Mouse (Mus musculus) brain, adult 2 months (tissue): ENCODE results near the gene Il10ra.
A peak's percentile ranks its signal among the peaks of the same experiment; 100 is the strongest.

ENCODE experiments used
- DNase-seq: peaks from one replicate; pipeline ENCODE4 v3.0.0; 2011; ENCODE audit warnings: low read depth, low spot score

Gene Il10ra

DNA sequence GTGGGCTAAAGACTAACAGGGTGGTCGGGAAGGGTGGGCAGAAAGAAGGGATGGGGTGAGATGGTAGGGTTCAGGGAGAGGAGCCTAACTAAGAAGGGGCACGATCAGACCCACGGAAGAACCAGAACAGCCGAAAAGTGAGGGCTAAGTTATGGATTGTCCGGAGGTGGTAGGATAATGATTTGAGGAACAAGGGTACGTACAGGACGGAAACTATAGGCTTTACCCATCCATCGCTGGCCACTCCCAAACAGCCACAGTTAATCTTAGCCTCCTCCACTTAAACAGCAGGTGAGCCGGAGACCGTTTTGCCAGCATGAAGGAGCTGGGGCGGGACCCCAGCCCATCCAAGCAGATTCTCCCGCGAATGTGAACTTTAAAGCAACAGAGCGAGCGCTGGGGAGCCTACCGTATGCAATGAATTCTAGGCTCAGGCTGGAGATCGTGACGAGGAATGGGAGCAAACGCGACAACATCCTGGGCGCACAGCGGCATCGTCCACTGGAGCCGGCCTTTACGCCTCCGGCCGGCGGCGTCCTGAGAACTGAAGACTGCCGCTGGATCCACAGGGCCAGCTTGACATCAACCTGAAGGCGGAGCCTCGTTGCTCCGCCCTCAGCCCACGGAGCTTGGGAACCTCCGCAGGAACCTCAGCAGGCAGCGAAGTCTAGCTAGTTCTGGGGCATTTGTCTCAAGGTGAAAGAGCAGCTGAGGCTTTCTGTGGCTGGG, at the start of gene Il10ra:
Gene Il10ra, minus strand, starts transcription at position 553 of the 729 bp plus-strand sequence.
- DNase-seq: peak; percentile 81

DNA sequence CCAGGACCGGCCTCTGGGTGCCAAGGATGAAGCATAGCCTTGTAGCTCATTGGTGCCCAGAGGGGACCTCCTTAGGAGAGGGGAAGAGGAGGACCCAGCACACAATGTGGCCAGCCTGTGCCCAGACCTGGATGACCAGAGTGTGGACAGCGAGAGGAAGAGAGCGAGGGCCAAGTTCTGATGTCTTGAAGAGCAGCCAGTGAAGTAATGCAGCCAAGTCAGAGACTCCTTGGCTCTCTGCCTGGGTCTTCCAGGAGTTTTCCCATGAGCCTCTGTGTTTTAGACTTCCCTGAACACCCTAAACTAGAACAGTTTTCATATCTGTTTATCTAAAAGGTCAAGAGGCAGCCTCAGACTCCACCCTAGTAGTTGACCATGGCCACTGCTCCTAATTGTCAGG, 48.7 kb upstream of the Il10ra start:
- DNase-seq: no peak

DNA sequence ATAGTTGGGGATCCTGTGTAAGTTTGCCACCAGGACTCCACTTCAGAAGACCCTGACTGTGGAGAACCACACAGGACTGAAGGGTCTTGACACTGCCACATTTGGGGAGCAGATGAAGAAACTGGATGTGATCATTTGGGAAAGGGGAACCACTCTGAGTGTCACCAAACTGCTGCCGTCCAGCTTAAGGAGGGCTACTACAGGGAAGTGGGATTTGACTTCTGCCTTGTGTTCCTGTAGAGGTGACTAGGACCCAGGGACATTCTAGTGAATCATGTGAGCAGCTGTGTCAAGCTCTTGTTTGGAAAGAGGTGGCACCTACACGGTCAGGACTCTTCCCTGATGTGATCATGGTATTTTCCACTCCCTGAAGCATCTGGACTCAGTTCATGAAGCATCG, 45.0 kb upstream of the Il10ra start:
- no peak for DNase-seq

DNA sequence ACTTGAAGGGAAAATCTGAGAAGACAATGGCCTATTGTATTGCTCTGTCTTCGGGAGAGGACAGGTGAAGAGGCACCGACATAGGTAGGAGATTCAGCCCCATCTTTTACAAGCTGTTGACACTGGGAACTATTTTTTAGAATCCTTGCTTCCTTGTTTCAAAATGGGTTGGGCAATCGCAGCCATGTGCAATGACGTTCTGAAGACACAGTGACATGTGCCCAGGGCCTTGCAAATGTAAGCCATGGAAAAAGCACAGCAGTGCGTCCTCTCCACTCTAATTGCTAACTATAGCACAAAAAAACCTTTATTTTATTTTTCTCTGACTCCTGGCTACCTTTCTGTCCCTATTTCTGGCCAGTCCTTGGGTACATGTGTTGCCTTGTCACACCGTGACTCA, 42.9 kb upstream of the Il10ra start:
- DNase-seq: no peak

DNA sequence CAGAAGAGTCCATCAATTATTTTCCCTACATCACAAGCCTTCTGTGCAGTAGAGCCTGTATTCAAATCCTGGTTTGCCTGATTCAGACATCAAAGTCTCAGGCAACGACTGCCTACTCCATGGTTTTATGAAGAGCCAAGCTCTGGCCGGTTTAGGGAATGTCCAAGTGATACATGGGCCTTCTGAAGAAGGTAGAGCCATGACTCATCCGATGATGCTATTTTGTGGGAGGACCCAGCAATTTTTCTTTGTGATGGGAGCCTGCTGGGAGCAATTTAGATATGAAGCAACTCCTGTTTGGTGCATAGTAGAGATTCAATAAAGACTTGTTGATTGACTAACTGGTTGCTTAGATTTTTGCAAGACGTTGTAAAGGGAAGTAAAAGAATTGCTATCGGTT, 39.6 kb upstream of the Il10ra start:
- no peak for DNase-seq

DNA sequence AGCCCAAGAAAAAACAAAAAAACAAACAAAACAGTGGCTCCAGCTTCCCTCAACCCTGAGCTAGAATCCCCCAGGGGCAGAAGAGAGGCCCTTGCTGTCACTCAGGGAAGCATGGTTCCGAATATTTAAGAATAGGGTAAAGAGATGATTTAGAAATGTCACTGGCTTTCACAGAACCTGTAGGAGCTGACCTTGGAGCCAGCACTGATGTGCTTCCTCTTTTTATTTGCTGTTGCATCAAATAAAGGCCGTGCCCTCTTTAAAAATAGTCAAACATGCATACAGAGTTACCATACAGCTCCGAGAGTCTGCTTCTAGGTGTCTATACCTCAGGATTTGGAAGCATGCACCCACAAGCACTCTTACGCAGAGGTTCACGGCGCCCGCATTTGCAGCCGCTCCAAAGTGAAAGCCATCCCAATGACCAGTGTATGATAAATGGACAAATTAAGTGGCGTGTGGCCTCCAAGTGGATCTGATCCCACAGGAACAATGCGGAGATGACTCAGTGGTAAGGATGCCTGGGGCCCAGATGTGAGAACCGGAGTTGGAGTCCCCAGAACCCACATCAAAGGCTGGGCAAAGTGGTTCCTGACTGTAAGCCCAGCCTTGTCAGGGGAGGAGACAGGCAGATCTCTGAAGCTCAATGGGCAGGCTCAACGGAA, 37.9 kb upstream of the Il10ra start:
- no peak for DNase-seq

DNA sequence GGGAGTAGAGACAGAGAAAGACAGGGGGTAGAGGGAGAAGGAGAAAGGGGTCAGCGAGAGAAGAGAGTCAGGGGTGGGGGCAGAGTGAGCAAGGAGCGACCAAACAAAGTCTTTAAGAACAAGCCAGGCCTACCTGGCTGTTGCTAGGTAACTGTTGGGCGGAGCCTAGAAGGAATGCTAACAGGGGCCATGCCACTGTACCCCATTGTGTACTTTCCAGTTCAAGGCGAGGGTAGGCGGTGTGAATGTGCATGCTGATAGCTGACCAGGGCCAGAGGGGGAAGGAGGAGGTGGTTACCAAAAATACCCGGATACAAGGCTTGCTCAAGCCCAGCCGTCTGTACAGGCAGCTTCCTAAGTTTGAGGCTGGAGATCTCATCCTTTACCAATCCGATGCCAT, 32.8 kb upstream of the Il10ra start:
- no peak for DNase-seq

DNA sequence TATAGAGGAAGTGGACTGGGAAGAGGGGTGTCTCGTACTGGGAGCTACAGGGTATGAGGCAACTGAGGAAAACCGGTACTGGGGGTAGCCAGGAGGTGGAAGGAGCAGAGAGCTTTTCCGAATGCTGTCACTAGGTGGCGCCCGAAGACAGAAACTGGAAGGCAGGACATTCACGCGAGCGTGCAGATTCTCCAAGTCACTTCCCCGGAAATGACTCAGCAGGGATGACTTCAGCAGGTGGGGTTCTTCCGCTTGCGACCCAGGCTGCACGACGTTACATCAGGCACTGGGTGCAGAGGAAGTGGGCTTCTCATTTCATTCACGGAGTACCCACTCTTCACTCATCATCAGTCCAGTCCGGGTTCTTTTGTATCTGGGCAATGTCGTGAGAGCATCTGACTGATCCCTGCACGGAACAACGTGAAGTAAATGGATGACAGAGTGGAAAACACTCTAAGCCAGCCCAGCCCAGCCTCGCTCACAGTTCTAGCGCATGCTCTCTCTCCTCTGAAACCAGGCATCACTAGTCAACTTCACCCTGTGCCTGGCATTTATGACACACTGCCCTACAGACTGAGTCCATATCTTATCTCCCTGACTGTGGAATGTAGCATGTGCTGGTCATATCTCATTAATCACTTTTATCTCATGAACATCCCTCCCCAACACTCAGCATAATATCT, 31.6 kb upstream of the Il10ra start:
- peak; percentile 99 for DNase-seq

DNA sequence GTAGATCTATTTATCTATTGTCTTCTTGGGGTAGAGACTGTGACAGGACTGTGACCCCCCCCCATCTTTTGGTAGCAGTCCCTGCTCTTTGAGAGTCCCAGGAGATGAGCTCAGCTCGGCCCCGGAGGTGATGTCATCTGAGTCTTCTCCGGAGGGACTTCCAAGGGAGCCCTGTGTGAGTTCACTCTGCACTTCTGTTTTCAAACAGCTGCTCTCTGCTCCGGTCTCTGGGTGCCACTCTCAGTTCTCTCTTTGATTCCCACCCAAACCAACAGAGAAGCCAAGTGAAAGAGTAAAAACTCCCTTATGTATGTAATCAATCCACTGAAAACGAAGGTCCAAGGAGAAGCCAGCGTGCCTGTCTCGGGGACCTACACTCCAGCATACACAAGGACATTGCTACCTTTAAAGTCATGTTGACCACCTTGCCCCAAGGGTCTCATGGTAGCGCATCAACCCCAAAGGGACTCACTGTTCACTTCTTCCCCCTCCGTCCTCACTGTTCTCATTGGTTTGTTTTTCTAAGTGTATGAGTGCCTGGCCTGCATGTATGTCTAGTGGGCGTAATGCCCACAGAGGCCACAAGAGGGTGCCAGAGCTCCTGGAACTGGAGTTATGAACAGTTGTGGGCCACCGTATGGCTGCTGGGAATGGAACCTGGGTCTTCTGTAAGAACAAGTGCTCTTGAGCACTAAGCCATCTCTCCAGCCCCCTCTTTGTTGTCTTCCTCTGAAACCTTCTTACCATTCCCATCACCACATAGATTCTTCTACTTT, 30.5 kb upstream of the Il10ra start:
- peak; percentile 35 for DNase-seq

DNA sequence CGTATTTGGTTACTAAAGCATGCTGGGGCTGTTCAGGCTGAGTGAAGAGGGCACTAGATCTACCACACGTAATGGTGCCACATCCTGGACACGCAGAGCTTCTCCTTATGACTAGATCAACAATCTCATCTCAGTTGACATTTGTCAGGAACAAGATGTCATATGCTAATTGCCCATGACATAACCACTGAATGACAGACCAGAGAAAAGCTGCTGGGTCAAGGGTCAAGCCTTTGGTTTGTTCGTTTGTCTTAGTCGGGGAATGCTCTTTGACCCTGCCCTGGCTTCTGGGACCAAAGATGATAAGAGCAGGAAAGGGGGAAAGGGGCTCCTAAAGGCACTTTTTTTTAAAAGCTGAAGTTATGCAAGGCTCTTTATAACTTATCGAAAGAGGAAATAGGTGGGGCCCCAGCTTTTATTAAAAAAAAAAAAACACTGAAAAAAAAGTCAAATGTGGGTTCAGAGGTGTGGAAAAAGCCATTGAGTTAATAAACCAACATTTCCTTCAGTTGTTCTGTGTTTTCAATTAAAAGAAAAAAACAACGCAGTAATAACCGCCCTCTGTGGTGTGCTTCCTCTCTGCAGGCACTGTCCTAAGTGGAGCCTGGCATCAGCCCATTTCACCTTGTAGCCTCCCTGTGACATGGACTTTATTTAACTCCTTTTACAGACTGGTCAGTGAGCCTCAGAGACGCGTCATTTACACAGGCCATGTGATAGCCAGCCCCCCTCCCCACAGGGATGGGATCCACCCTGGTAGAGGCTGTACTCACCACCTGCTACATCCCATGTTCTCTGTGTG, 25.5 kb upstream of the Il10ra start:
- DNase-seq: no peak

DNA sequence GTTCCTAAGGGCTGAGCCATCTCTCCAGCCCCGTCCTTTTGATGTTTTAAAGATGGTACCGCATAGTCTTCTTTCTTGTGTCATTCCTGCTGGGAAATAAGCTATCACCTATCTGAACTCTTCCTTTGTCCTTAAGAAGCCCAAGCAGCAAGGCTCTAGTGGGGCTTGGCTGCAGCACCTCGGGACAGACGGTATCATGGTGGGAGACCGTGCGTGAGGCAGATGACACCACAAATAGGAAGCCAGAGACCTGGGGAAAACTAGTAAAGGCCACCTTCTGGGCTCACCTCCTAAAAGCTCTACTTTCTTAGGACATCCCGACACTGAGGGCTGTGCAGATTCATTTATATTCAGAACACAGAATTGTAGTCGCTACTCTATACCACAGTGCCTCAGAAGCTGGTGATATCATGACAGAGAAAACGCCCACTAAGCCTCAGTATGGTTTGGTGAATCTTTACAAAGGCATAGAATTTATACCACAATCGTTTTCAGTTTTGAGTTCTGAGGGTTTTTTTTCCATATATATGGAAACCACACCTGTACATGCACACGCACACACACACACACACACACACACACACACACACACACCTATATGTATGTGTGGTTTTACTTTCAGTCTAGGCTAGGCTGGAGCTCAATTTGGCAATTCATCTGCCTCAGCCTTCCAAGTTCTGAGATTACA, 22.7 kb upstream of the Il10ra start:
- DNase-seq: peak; percentile 93

DNA sequence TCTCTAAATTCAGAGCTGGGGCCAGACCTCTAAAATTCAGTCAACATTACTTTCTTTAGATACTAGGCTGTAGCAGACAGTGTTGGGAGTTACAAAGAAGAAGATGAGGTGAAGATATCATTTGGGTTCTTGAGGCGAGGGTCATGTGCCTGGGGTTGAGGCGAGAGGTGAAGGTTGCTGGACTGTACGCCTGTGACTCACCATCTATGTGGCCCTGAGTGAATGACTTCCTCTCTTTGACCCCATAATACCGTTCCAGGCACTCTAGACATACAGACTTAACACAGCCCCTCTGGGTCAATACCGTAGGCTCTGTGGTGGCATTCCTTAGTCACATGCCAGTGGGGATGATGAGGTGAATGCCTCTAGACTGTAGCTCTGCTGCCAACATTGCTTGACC, 13.5 kb upstream of the Il10ra start:
- DNase-seq: no peak

DNA sequence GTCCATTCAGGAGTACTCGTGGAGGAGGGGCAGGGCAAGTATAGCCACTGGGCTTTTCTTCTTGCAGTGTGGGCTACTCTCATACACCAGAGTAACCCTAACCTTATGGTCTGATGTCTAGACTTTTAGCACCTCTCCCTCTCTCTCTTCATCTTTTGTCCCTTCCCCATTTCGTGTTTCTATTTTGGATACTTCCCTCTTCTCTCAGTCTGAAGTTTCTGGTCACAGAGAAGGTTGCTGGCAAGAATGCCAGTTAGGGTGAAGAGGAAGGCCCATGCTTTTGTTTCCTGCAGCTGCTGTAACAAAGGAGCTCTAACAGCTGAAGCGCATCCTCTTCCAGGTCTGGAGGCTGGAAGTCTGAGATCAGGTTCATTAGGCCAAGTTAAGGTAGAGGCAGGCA, 11.9 kb upstream of the Il10ra start:
- peak; percentile 26 for DNase-seq

DNA sequence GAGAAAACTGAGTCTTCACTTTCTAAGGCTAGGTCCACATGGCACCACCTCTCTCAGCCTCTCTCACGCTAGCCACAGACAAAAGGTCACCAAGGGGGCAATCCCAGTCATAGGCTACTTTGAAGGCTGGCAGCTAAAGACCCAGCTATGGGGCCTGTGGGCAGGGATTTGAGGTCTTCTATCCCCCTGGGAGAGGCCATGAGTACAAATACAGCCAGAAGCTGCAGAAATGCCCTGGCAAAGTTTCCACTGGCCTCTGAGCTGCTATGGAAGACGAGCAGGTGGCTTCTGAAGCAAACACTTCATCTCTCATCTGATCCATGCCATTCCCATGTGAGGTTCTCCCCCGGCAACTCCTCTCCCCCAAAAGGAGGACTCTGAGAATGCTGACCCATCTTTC, 11.1 kb upstream of the Il10ra start:
- DNase-seq: no peak

DNA sequence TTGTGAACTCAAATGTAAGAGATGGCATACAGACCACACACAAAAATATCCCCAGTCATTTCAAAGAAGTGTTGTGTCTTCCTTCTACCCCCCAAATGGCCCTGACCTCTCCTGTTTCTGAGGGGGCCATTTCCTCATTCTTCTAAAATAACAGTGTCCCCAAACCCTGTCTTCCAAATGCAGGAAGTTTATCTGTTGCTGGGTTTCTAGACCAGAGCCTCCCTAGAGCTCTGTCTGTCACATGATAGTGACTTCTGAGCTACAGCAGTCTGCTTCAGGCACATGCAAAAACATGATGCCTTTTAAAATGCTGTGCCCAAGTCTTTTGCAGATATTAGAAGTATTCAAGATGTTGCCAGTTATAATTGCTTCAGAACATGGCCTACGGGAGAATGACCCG, 5.7 kb upstream of the Il10ra start:
- peak; percentile 26 for DNase-seq

DNA sequence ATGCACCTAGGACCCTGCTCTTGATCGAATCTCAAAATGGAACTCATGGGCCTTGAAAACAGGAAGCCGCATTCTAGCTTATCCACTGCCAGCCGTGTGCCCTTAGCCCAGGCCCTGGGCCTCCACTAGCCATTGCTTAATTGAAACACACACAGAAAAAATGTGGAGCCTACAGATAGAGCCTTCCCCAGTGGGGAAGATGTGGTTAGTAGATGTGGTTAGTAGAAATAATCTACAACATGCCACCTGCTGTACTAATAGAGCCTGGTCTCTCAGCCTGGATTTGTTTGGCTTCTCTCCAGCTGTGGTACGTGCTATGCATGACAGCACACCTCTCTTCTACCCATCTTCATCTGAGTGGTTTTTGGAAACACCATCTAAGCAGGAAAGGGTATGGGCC, 5.3 kb upstream of the Il10ra start:
- no peak for DNase-seq

DNA sequence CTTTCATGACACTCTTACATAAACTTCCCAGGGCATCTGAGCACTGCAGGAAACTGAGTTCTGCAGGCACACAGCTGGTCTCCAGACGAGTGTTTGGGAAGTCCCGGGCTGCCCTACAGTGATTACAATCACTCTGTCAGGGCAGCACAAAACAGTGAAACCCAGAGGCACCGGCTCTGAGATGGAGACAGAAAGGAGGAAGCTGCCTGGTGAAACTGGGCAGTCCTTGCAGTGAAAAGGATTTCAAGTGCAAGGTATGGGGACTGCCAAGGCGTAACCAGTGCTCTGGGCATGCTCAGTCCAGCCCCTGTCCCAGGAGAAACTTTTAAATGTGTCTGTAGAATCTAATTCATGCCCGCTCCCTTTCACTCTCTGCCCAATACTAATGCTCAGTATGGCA, 3.3 kb upstream of the Il10ra start:
- DNase-seq: peak; percentile 21

DNA sequence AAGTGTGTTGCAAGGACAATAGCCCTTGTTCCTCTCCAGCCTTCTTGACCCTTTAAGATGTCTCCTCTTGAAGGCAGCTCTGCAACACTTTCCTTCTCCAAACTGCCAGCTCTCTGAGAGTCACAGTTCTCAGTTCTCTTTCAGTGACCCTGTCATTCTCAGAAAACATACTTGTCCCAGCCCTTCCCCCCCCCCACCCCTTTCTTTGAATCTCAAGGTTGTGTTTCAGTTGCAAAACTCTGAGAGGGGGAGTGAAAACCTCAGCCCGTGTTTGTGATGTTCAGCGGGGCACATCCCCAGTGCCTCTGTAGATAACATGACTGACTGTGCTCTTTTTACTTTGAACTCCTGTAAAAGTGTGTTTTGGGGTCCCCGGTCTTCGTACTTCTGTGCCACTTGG, 870 bp downstream of the Il10ra start:
- DNase-seq: no peak

DNA sequence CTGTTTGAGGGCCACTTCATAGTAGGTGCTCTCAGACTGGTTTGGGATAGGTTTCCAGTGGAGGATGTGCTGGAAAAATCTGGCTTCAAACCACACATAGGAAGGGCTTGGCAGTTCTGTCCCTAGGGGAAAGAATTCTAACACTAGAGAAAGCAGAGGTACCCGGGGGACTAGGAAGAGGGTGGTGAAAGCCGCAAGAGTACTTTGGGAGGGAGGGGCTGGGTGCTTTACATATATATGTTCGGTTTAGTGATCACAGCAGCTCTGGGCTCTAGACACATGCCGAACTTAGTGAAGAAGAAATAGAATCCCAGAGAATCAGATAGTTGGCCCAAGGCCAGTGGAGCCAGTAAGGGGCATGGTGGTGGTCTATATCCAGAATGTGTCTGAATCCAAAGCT, 1.9 kb downstream of the Il10ra start:
- no peak for DNase-seq

DNA sequence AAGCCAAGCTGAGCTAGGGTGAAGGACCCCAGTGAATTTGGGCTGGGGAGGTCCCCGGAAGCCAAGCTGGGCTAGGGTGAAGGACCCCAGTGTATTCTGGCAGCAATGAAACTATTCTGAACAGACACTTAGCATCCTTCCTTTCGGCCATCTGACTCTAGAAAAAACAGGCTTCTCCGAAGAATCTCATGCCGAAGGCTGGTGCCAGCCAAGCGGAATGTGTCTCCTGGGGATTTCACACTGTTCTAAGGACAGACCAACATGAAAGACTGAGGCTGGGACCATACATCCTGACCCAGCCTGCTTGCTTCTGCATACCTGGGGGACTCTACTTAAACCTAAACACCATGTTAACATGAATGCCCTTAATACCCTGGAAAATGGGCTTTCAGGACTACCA, 7.1 kb downstream of the Il10ra start:
- no peak for DNase-seq

DNA sequence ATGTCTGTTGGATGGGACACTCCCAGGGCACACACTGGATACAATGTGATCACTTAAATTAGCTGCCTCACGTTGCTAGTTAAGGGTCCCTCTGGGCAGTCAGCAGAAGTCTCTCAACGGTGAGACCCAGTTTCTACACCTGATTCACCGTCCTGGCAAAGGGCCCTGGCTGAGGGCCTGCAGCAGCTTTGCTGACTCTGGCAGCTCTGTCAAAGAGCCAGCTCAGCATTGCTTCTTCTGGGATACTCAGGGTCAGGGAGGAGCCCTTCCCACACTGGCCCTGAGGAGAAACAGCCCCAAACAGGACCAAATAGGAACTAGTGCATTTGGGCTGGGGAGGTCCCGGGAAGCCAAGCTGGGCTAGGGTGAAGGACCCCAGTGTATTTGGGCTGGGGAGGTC, 7.5 kb downstream of the Il10ra start:
- peak; percentile 93 for DNase-seq
